ENCODE assay signal across 8 mouse cellular contexts in the genomic region with DNA sequence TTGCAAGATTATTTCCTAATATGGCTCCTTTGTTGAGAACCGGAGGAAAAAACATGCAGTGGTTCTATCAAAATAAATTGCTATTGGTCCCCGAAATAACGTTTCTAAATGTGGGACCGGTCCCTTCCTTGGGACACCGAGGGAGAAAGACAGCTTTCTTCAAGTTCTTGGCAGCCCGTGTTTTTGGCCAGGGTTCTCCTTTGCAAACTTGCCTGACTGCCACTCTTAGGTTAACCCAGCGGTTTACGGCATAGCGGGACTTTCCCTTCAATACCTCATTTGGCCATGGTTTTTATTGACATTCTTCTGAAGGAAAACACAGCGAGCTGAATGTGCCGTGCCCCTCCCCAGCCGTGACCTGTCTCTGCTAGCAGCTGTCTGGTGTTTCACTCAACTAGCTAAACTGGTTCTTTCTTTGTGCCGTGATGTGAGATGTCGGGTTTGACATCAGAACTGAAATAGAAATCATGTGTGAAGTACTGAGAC.
DNase-seq lines count a peak whose midpoint lies in the region; ATAC-seq and TF ChIP-seq lines count a peak whose summit lies in the region.

No protein-coding gene starts in this region.

- peak in 1 of 2 experiments; percentile 32 for DNase-seq in left cerebral cortex, adult 2 months (ENCODE audit: extremely low spot score in 1 of 2, low spot score in 2 of 2)
- no peak for DNase-seq in left cerebral cortex, adult 11 months (ENCODE audit: low spot score)
- DNase-seq in heart, adult 11 months, result peak; percentile 96
- DNase-seq in liver, embryonic 13.5 days, result no peak
- DNase-seq in natural killer cell, adult 2 months (ENCODE audit: low spot score in 2 of 2), result peak; percentile 66 to 69
- DNase-seq in thymus, postnatal 14 days, result peak; percentile 26

- peak overlapping the region; percentile 81 for H3K9ac ChIP-seq in intestine, embryonic 15.5 days
- peak overlapping the region; percentile 63; the same call in 1 of the 2 replicates for H3K9ac ChIP-seq in liver, embryonic 13.5 days

- no peaks in the 10 kb centered on the region for H3K9me3 ChIP-seq in intestine, embryonic 15.5 days
- no peaks in the 10 kb centered on the region for H3K9me3 ChIP-seq in liver, embryonic 13.5 days (replicated peaks)

- TF ChIP-seq POLR2A in cortical plate, adult 2 months (IDR thresholded peaks at IDR 0.05; ENCODE audit: extremely low read depth, insufficient read depth, low read length), result no peak

- no peaks in the 10 kb centered on the region for H3K27me3 ChIP-seq in intestine, embryonic 15.5 days (replicated peaks)
- peaks cover 49% of the 10 kb centered on the region for H3K27me3 ChIP-seq in liver, embryonic 13.5 days

- H3K4me1 ChIP-seq in cortical plate, adult 2 months (ENCODE audit: control insufficient read depth, insufficient read depth, low read length), result no peaks in the 10 kb centered on the region; the same call in 1 of the 2 replicates
- no peaks in the 10 kb centered on the region; the same call in 1 of the 2 replicates for H3K4me1 ChIP-seq in intestine, embryonic 15.5 days (replicated peaks)
- H3K4me1 ChIP-seq in liver, embryonic 13.5 days (replicated peaks), result 0 out of 2 replicates have a peak, but pooled peaks cover 11% of the 10 kb centered on the region

- no peak for TF ChIP-seq CTCF in left cerebral cortex, adult 2 months (IDR thresholded peaks at IDR 0.05)
- TF ChIP-seq CTCF in cortical plate, adult 2 months (IDR thresholded peaks at IDR 0.05; ENCODE audit: extremely low read depth, insufficient read depth, low read length), result no peak

- H3K36me3 ChIP-seq in intestine, embryonic 15.5 days, result no peaks in the 10 kb centered on the region
- no peaks in the 10 kb centered on the region for H3K36me3 ChIP-seq in liver, embryonic 13.5 days

- peak overlapping the region; percentile 96 for H3K4me2 ChIP-seq in intestine, embryonic 15.5 days (replicated peaks)
- H3K4me2 ChIP-seq in liver, embryonic 13.5 days, result peak overlapping the region; percentile 70

- H3K4me3 ChIP-seq in left cerebral cortex, adult 2 months, result peak overlapping the region; percentile 57
- peak overlapping the region; percentile 88 for H3K4me3 ChIP-seq in cortical plate, adult 2 months (ENCODE audit: insufficient read depth, low read length)
- peak overlapping the region; percentile 75 for H3K4me3 ChIP-seq in intestine, embryonic 15.5 days (replicated peaks)
- peak overlapping the region; percentile 60 for H3K4me3 ChIP-seq in liver, embryonic 13.5 days (replicated peaks)

- H3K27ac ChIP-seq in left cerebral cortex, adult 2 months, result peak overlapping the region; percentile 34
- no peak overlapping the region for H3K27ac ChIP-seq in cortical plate, adult 2 months (ENCODE audit: insufficient read depth, low read length)
- peak overlapping the region; percentile 88 for H3K27ac ChIP-seq in intestine, embryonic 15.5 days
- H3K27ac ChIP-seq in liver, embryonic 13.5 days, result no peak overlapping the region

- 0% methylated on average over 14 of the region's 14 CpGs for WGBS in intestine, embryonic 15.5 days
- WGBS in liver, embryonic 13.5 days (ENCODE audit: insufficient replicate concordance), result under 1% methylated on average over 14 of the region's 14 CpGs

- ATAC-seq in intestine, embryonic 15.5 days, result peak; percentile 70
- no peak for ATAC-seq in liver, embryonic 13.5 days (ENCODE audit: low read depth)

- intact Hi-C loops in left cerebral cortex, adult 2 months (cut with DNase I), result loop anchor here (2.0 to 5.0 kb wide), 2 partner anchors 227 to 277 kb away; no protein-coding TSS in a partner anchor

Comparison
In these comparisons a context has a peak if more than half of its experiments do, and no peak if none do; other contexts are left out.
1. DNase-seq: peak in heart, adult 11 months (single experiment), natural killer cell, adult 2 months (2 of 2) and thymus, postnatal 14 days (single experiment); none in left cerebral cortex, adult 11 months (single experiment) and liver, embryonic 13.5 days (single experiment).
2. H3K27ac ChIP-seq: peak in left cerebral cortex, adult 2 months (single experiment) and intestine, embryonic 15.5 days (single experiment); none in cortical plate, adult 2 months (single experiment) and liver, embryonic 13.5 days (single experiment).
3. Peak in every context shown above with its lines, with median percentiles within 50 percentile points of each other: H3K4me3 ChIP-seq.